Mouse (Mus musculus) kidney, postnatal 10 days (tissue): Measurements from ENCODE around the gene Tdgf1.

Experiments
- DNase-seq: peaks from one replicate; pipeline ENCODE4 v3.0.0; 2021; ENCODE audit warnings: mixed read lengths

Tdgf1 gene

GRCm38 (mm10) chr9:110945926-110946325, at the start of gene Tdgf1:
Tdgf1 (minus strand) TSS chr9:110946158.
- DNase-seq: no peak

GRCm38 (mm10) chr9:110994716-110995172, 48.8 kb upstream of the Tdgf1 start:
- DNase-seq: peak; percentile 84

- peak; percentile 45 for DNase-seq
These were observed 47.3 kb upstream of the Tdgf1 start for GRCm38 (mm10) chr9:110993281-110993709.

DNA sequence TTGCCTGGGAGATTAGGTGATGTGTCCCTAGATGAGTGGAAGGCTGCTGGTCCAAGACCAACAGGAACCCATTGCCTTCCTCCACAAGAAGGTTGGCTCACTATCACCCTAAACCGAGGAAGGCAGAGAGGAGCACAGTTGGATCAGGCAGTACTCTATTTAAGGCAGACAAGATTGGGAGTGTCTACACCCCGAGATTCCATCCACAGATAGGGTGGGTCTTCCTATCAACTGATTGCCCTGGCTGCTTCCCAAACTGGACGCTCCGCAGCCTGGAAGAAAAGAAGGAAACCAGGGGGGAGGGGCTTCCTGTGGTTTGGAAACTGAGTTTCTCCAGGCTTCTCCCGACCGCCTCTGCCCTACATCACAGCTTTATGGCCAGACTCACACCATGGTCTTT, 44.2 kb upstream of the Tdgf1 start, which contains the start of gene Rtp3:
TSS of gene Rtp3 (minus strand) at position 380 of the 400 bp plus-strand sequence.
- DNase-seq: peak; percentile 73

DNA sequence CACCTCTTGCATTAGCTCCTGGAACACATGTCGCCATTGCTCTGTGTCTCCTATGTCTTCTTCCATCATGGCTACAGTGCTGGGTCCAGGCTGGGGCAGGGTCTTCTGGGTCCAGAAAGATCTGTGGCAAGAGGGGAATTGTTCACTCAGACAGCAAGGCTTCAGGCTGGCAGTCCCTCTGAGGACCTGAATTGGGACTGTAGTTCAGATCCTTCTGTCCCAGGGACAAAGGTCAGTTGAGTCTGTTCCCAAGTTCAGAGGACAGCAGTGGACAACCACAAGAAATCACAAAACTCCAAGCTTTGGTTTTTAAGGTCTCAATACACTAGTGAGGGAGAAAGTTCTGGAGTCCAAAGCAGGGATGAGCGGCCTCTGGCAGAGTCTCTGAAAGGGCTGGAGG, 43.6 kb upstream of the Tdgf1 start:
- no peak for DNase-seq

- DNase-seq: no peak
These were observed 43.2 kb upstream of the Tdgf1 start for GRCm38 (mm10) chr9:110989141-110989540.

- DNase-seq: no peak
These were observed 42.1 kb upstream of the Tdgf1 start for GRCm38 (mm10) chr9:110988078-110988477.

DNA sequence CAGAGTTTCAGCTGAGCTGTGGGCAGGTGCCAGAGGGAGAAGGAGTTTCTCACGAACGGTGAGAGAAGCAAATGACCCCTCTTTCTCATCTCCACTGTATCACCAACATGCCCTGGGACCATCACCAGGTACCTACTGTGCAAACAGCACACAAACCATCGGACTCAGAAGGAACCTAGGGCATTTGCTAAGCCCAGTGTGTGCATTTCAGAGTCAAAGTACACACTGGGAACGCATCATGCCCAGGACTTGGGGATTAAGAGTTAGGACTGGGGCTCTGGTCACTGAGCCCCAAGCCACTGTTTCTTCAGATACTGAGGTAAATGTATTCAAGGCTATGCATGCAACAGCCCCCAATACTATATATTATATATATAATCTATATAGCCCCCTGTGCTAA, 41.4 kb upstream of the Tdgf1 start:
- no peak for DNase-seq

- no peak for DNase-seq
These were observed 40.0 kb upstream of the Tdgf1 start for GRCm38 (mm10) chr9:110985951-110986350.

DNA sequence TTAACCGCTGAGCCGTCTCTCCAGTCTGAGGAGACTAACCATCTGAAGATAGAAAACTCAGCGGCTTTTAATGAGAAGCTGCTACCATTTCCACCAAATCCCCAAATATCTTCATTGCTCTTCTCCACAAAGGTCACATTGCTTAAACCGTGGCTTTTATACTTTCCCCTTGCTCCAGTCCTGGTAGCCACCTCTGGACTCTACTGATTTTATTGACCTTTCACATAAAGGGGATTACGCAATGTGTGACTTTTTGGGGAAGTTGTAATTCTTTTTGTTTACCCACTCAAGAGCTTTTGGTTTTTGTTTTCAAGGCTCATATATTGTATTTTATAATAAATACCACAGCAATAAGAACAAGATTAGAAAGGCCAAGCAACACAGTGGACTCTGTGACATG, 39.6 kb upstream of the Tdgf1 start:
- DNase-seq: no peak

DNA sequence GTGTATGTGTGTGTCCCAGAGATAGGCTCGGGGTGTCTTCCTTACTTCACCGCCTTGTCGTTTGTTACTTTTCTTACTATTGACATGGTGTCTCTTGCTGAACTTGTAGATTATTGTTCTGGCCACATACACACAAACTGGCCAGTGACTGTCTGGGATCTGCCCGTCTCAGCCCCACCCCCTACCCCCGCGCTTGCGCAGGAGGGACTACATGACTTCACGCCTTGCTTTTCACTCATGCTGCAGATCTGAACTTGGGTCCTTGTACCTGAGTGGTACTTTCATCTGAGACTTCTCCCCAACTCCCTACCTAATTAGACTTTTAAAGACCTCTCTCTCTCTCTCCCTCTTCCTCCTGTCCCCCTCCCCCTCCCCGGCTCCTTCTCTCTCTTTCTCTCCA, 38.1 kb upstream of the Tdgf1 start:
- DNase-seq: no peak

DNA sequence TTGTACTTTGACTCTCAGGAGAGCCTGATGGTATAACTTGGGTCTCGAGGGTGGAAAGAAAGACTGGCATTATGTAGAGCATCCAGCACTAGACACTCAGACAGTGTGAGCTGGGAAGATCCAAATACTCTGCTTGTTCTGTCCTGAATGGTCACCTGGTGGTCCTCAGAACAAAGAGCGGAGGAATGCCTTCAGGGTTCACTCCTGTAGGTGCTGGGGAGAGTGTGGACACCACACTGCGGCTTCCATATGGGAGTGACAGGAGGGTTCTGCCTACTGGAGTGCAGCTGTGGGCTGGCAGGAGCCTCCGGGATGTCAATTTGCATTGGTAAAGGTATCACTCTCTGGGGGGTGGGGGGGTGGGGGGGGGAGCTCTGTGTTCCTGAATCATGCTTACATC, 36.4 kb upstream of the Tdgf1 start:
- no peak for DNase-seq

DNA sequence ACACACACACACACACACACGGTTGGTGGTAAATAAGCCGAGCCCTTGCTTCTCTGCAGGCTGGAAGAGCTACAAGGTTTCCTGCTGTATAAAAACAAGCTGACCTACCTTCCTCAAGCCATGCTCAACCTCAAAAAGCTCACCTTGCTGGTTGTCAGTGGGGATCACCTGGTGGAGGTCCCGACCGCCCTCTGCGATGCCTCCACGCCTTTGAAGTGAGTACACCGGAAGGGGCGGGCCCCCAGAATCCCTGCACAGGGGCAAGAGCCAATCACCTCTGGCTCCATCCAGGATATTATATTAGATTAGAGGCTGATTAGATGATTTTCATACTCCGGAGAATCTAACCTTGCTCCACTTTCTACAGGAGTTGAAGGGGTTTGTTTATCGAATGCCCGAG, 33.5 kb upstream of the Tdgf1 start:
- DNase-seq: no peak

- DNase-seq: no peak
These were observed 19.9 kb upstream of the Tdgf1 start for GRCm38 (mm10) chr9:110965910-110966231.

GRCm38 (mm10) chr9:110965062-110965909, 19.3 kb upstream of the Tdgf1 start:
- DNase-seq: no peak

GRCm38 (mm10) chr9:110963566-110964115, 17.7 kb upstream of the Tdgf1 start:
- no peak for DNase-seq

- no peak for DNase-seq
These were observed 15.4 kb upstream of the Tdgf1 start for GRCm38 (mm10) chr9:110961386-110961785.

GRCm38 (mm10) chr9:110960230-110961149, 14.5 kb upstream of the Tdgf1 start:
- DNase-seq: no peak

DNA sequence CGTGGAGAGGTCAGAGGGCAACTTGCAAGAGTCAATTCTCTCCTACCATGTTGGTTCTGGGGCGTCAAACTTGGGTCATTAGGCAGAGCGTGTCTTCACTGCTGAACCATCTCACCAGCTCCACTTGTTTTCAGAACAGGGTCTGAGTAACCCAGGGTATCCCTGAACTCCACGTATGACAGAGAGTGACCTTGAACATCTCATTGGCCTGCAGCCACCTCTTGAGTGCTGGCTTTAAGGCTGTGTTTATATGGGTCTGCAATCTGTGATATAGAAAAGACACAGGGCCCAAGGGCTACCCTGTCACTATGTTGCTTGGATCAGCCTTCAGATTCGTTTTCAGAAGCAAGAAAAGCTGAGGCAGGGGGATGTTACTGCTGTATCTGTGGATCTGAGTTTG, 13.7 kb upstream of the Tdgf1 start:
- DNase-seq: no peak

- DNase-seq: no peak
These were observed 10.0 kb upstream of the Tdgf1 start for GRCm38 (mm10) chr9:110955962-110956361.

GRCm38 (mm10) chr9:110954681-110955445, 8.9 kb upstream of the Tdgf1 start:
- DNase-seq: no peak
